Mouse (Mus musculus) olfactory bulb, adult 2 months (tissue): ENCODE data around the gene Tfap2e. TPM values are rescaled to one million over a fixed set of nuclear protein-coding genes. Genes with fewer than 3 reads are reported as not detected.

ENCODE experiments used
- H3K27ac ChIP-seq: fragments of 200-500 bp; 2 replicates; pipeline ENCODE4 v1.5.1; 2012; ENCODE audit warnings: low read depth, low read length; ENCODE audit not compliant: insufficient read depth
- H3K4me1 ChIP-seq: fragments of 200-500 bp; 2 replicates; pipeline ENCODE4 v1.6.1; 2012; ENCODE audit warnings: low read length; ENCODE audit not compliant: control insufficient read depth, insufficient read depth
- H3K4me3 ChIP-seq: fragments of 200-500 bp; 2 replicates; pipeline ENCODE4 v1.5.1; 2012; ENCODE audit warnings: mild to moderate bottlenecking, low read depth, low read length, moderate library complexity; ENCODE audit not compliant: insufficient read depth
- CTCF ChIP-seq: fragments of 200-500 bp; IDR thresholded peaks from 2 replicates; pipeline ENCODE4 v1.5.1; 2012; ENCODE audit warnings: low read depth, mild to moderate bottlenecking, low read length, moderate library complexity; ENCODE audit not compliant: insufficient read depth
- POLR2A ChIP-seq: fragments of 200-500 bp; IDR thresholded peaks from 2 replicates; pipeline ENCODE4 v1.6.1; 2012; ENCODE audit warnings: mild to moderate bottlenecking, low read depth, low read length, moderate library complexity; ENCODE audit not compliant: insufficient read depth
- WGBS: fragments of 180-500 bp; shearing (Covaris S2); methylation state at CpG from one replicate; pipeline ENCODE4 v1.1.7; 2018; 5-methylcytosine and 5-hydroxymethylcytosine counted together
- polyA plus RNA-seq: library from polyadenylated mRNA; stranded (reverse); fragments of >200 nt; gene quantifications from 2 replicates; pipeline ENCODE4 v1.2.4, GENCODE M21; 2012; ENCODE audit warnings: low replicate concordance; ENCODE audit not compliant: missing spikeins, insufficient read depth, insufficient read length

Tfap2e gene
- polyA plus RNA-seq, 1 experiment, result not detected

- TF ChIP-seq POLR2A, result no peak
- TF ChIP-seq CTCF, result no peak
- Histone ChIP-seq H3K4me1 (no peaks in the 10 kb centered on the region), H3K27ac (no peak overlapping the region), H3K4me3 (no peak overlapping the region)
- 64% methylated on average over 9 of the region's 9 CpGs for WGBS
These were observed 33.9 kb upstream of the Tfap2e start for GRCm38 (mm10) chr4:126769800-126770563.

GRCm38 (mm10) chr4:126763483-126763882 is 27.4 kb upstream of the Tfap2e start:
- Histone ChIP-seq H3K4me1 (peaks cover 3% of the 10 kb centered on the region; the same call in 1 of the 2 replicates), H3K27ac (no peak overlapping the region), H3K4me3 (no peak overlapping the region)
- no peak for TF ChIP-seq CTCF
- no peak for TF ChIP-seq POLR2A
- WGBS, result 84% methylated on average over 2 of the region's 2 CpGs

- TF ChIP-seq POLR2A (no peak), CTCF (no peak)
- 70% methylated on average over 11 of the region's 11 CpGs for WGBS
- Histone ChIP-seq H3K4me3 (no peak overlapping the region), H3K4me1 (peaks cover 3% of the 10 kb centered on the region; the same call in 1 of the 2 replicates), H3K27ac (no peak overlapping the region)
These were observed 26.7 kb upstream of the Tfap2e start for GRCm38 (mm10) chr4:126762586-126763359.

- H3K27ac ChIP-seq, result no peak overlapping the region
- WGBS, result 88% methylated on average over 2 of the region's 2 CpGs
- TF ChIP-seq POLR2A, result no peak
- no peak for TF ChIP-seq CTCF
- H3K4me3 ChIP-seq, result no peak overlapping the region
- peaks cover 6% of the 10 kb centered on the region for H3K4me1 ChIP-seq
These were observed 23.4 kb upstream of the Tfap2e start for GRCm38 (mm10) chr4:126759435-126759834.

GRCm38 (mm10) chr4:126758299-126758698 is 22.3 kb upstream of the Tfap2e start:
- no peak overlapping the region for H3K27ac ChIP-seq
- 46% methylated on average over 5 of the region's 5 CpGs for WGBS
- H3K4me3 ChIP-seq, result no peak overlapping the region
- peaks cover 6% of the 10 kb centered on the region for H3K4me1 ChIP-seq
- TF ChIP-seq POLR2A (no peak), CTCF (no peak)

GRCm38 (mm10) chr4:126756766-126757165 is 20.7 kb upstream of the Tfap2e start:
- peaks cover 6% of the 10 kb centered on the region for H3K4me1 ChIP-seq
- 21% methylated on average over 4 of the region's 4 CpGs for WGBS
- no peak overlapping the region for H3K4me3 ChIP-seq
- TF ChIP-seq POLR2A (no peak), CTCF (no peak)
- H3K27ac ChIP-seq, result no peak overlapping the region

- WGBS, result 8% methylated on average over 12 of the region's 12 CpGs
- TF ChIP-seq POLR2A, result no peak
- TF ChIP-seq CTCF, result no peak
- Histone ChIP-seq H3K4me3 (no peak overlapping the region), H3K27ac (peak overlapping the region; percentile 82), H3K4me1 (peaks cover 19% of the 10 kb centered on the region)
These were observed 18.8 kb upstream of the Tfap2e start for GRCm38 (mm10) chr4:126754736-126755374.

- TF ChIP-seq CTCF, result no peak
- peak overlapping the region; percentile 98 for H3K27ac ChIP-seq
- WGBS, result 0% methylated on average over 12 of the region's 12 CpGs
- peaks cover 23% of the 10 kb centered on the region for H3K4me1 ChIP-seq
- H3K4me3 ChIP-seq, result peak overlapping the region; percentile 90
These were observed 18.2 kb upstream of the Tfap2e start for GRCm38 (mm10) chr4:126754231-126754611.
